Mouse (Mus musculus): ENCODE measurements around the gene F2r. TPM values are rescaled to one million over a fixed set of nuclear protein-coding genes. Genes with fewer than 3 reads are reported as not detected.

The F2r gene
- polyA plus RNA-seq, 1 experiment, result 25.6 TPM

GRCm38 (mm10) chr13:95653696-95654095 is 35.4 kb upstream of the F2r start:
- no peaks in the 10 kb centered on the region; the same call in 1 of the 2 replicates for H3K36me3 ChIP-seq (ENCODE audit: control insufficient read depth, insufficient read depth, low read length)
- no peaks in the 10 kb centered on the region for H3K4me1 ChIP-seq (ENCODE audit: control insufficient read depth, insufficient read depth, insufficient read length)
- WGBS, result 81% methylated on average over 4 of the region's 4 CpGs

GRCm38 (mm10) chr13:95651870-95652668 is 33.8 kb upstream of the F2r start:
- WGBS, result 74% methylated on average over 7 of the region's 7 CpGs
- no peaks in the 10 kb centered on the region for H3K4me1 ChIP-seq (ENCODE audit: control insufficient read depth, insufficient read depth, insufficient read length)
- no peak overlapping the region for H3K27ac ChIP-seq (ENCODE audit: insufficient read depth, low read length)
- H3K36me3 ChIP-seq (ENCODE audit: control insufficient read depth, insufficient read depth, low read length), result no peaks in the 10 kb centered on the region
- no peak for TF ChIP-seq POLR2A (IDR thresholded peaks at IDR 0.05; ENCODE audit: low read depth, low read length)
- TF ChIP-seq CTCF (IDR thresholded peaks at IDR 0.05; ENCODE audit: extremely low read depth, insufficient read depth, insufficient read length, insufficient replicate concordance), result no peak
- no peak overlapping the region for H3K4me3 ChIP-seq (ENCODE audit: extremely low read depth, insufficient read depth, insufficient read length)
- H3K27me3 ChIP-seq (ENCODE audit: control insufficient read depth, insufficient read depth, low read length), result no peaks in the 10 kb centered on the region
- no peak for DNase-seq (ENCODE audit: low read depth in 1 of 2, low spot score in 2 of 2)

More at GRCm38 (mm10) chr13:95653696-95654095, 35.4 kb upstream of the F2r start:
- no peaks in the 10 kb centered on the region for H3K27me3 ChIP-seq (ENCODE audit: control insufficient read depth, insufficient read depth, low read length)
- H3K4me3 ChIP-seq (ENCODE audit: extremely low read depth, insufficient read depth, insufficient read length), result no peak overlapping the region
- no peak for DNase-seq (ENCODE audit: low read depth in 1 of 2, low spot score in 2 of 2)
- H3K27ac ChIP-seq (ENCODE audit: insufficient read depth, low read length), result no peak overlapping the region
- TF ChIP-seq CTCF (IDR thresholded peaks at IDR 0.05; ENCODE audit: extremely low read depth, insufficient read depth, insufficient read length, insufficient replicate concordance) (no peak), POLR2A (IDR thresholded peaks at IDR 0.05; ENCODE audit: low read depth, low read length) (no peak)

- Histone ChIP-seq H3K36me3 (ENCODE audit: control insufficient read depth, insufficient read depth, low read length) (no peaks in the 10 kb centered on the region), H3K4me1 (ENCODE audit: control insufficient read depth, insufficient read depth, insufficient read length) (no peaks in the 10 kb centered on the region), H3K27me3 (ENCODE audit: control insufficient read depth, insufficient read depth, low read length) (no peaks in the 10 kb centered on the region), H3K4me3 (ENCODE audit: extremely low read depth, insufficient read depth, insufficient read length) (no peak overlapping the region), H3K27ac (ENCODE audit: insufficient read depth, low read length) (no peak overlapping the region)
- 95% methylated on average over 3 of the region's 3 CpGs for WGBS
- no peak for TF ChIP-seq CTCF (IDR thresholded peaks at IDR 0.05; ENCODE audit: extremely low read depth, insufficient read depth, insufficient read length, insufficient replicate concordance)
- TF ChIP-seq POLR2A (IDR thresholded peaks at IDR 0.05; ENCODE audit: low read depth, low read length), result no peak
- no peak for DNase-seq (ENCODE audit: low read depth in 1 of 2, low spot score in 2 of 2)
Observed at GRCm38 (mm10) chr13:95649941-95650340, 31.7 kb upstream of the F2r start.

GRCm38 (mm10) chr13:95647248-95647647 is 29.0 kb upstream of the F2r start:
- H3K27ac ChIP-seq (ENCODE audit: insufficient read depth, low read length), result no peak overlapping the region
- 82% methylated on average over 4 of the region's 4 CpGs for WGBS
- TF ChIP-seq POLR2A (IDR thresholded peaks at IDR 0.05; ENCODE audit: low read depth, low read length), result no peak
- no peak for TF ChIP-seq CTCF (IDR thresholded peaks at IDR 0.05; ENCODE audit: extremely low read depth, insufficient read depth, insufficient read length, insufficient replicate concordance)

GRCm38 (mm10) chr13:95646687-95647111 is 28.4 kb upstream of the F2r start:
- 89% methylated on average over 9 of the region's 9 CpGs for WGBS
- Histone ChIP-seq H3K27me3 (ENCODE audit: control insufficient read depth, insufficient read depth, low read length) (no peaks in the 10 kb centered on the region), H3K4me1 (ENCODE audit: control insufficient read depth, insufficient read depth, insufficient read length) (no peaks in the 10 kb centered on the region), H3K27ac (ENCODE audit: insufficient read depth, low read length) (no peak overlapping the region), H3K4me3 (ENCODE audit: extremely low read depth, insufficient read depth, insufficient read length) (no peak overlapping the region), H3K36me3 (ENCODE audit: control insufficient read depth, insufficient read depth, low read length) (no peaks in the 10 kb centered on the region)
- TF ChIP-seq POLR2A (IDR thresholded peaks at IDR 0.05; ENCODE audit: low read depth, low read length) (no peak), CTCF (IDR thresholded peaks at IDR 0.05; ENCODE audit: extremely low read depth, insufficient read depth, insufficient read length, insufficient replicate concordance) (no peak)
- no peak for DNase-seq (ENCODE audit: low read depth in 1 of 2, low spot score in 2 of 2)

More at GRCm38 (mm10) chr13:95647248-95647647, 29.0 kb upstream of the F2r start:
- Histone ChIP-seq H3K4me1 (ENCODE audit: control insufficient read depth, insufficient read depth, insufficient read length) (no peaks in the 10 kb centered on the region), H3K27me3 (ENCODE audit: control insufficient read depth, insufficient read depth, low read length) (no peaks in the 10 kb centered on the region), H3K36me3 (ENCODE audit: control insufficient read depth, insufficient read depth, low read length) (no peaks in the 10 kb centered on the region), H3K4me3 (ENCODE audit: extremely low read depth, insufficient read depth, insufficient read length) (no peak overlapping the region)
- DNase-seq (ENCODE audit: low read depth in 1 of 2, low spot score in 2 of 2), result no peak

- Histone ChIP-seq H3K4me1 (ENCODE audit: control insufficient read depth, insufficient read depth, insufficient read length) (no peaks in the 10 kb centered on the region), H3K36me3 (ENCODE audit: control insufficient read depth, insufficient read depth, low read length) (no peaks in the 10 kb centered on the region), H3K27ac (ENCODE audit: insufficient read depth, low read length) (no peak overlapping the region), H3K27me3 (ENCODE audit: control insufficient read depth, insufficient read depth, low read length) (no peaks in the 10 kb centered on the region), H3K4me3 (ENCODE audit: extremely low read depth, insufficient read depth, insufficient read length) (no peak overlapping the region)
- WGBS, result 88% methylated on average over 7 of the region's 7 CpGs
- DNase-seq (ENCODE audit: low read depth in 1 of 2, low spot score in 2 of 2), result no peak
- TF ChIP-seq POLR2A (IDR thresholded peaks at IDR 0.05; ENCODE audit: low read depth, low read length) (no peak), CTCF (IDR thresholded peaks at IDR 0.05; ENCODE audit: extremely low read depth, insufficient read depth, insufficient read length, insufficient replicate concordance) (no peak)
Observed at GRCm38 (mm10) chr13:95643740-95644139, 25.5 kb upstream of the F2r start.

Data from spleen, adult 2 months (tissue).